Mouse (Mus musculus) embryonic facial prominence, embryonic 11.5 days (tissue): ENCODE measurements around the gene Upp2. TPM values are rescaled to one million over a fixed set of nuclear protein-coding genes. Genes with fewer than 3 reads are reported as not detected.

ENCODE experiments used
- ATAC-seq: fragments of 200-750 bp; cut with Nextera tagmentation; replicated peaks from 2 replicates; pipeline ENCODE4 v1.8.0; 2017; ENCODE audit warnings: low read depth; ENCODE audit not compliant: insufficient number of reproducible peaks, low FRiP score, low TSS enrichment
- DNase-seq: peaks from one replicate; pipeline ENCODE4 v3.0.0-alpha.2; 2015; ENCODE audit warnings: low spot score
- H3K27ac ChIP-seq: fragments of 300-500 bp; sonication (generic); replicated peaks from 2 replicates; pipeline ENCODE4 v1.5.1; 2014; ENCODE audit warnings: mild to moderate bottlenecking, low read depth, low read length, control low read depth
- H3K27me3 ChIP-seq: fragments of 300-500 bp; sonication (generic); 2 replicates; pipeline ENCODE4 v1.6.1; 2014; ENCODE audit warnings: mild to moderate bottlenecking, low read length, moderate library complexity, mixed read lengths; ENCODE audit not compliant: control insufficient read depth, insufficient read depth
- H3K36me3 ChIP-seq: fragments of 300-500 bp; sonication (generic); replicated peaks from 2 replicates; pipeline ENCODE4 v1.6.1; 2014; ENCODE audit warnings: low read depth, mild to moderate bottlenecking, low read length, moderate library complexity, mixed read lengths; ENCODE audit not compliant: control insufficient read depth, insufficient read depth
- H3K4me1 ChIP-seq: fragments of 300-500 bp; sonication (generic); 2 replicates; pipeline ENCODE4 v1.6.1; 2014; ENCODE audit warnings: low read length, mixed read lengths; ENCODE audit not compliant: control insufficient read depth, insufficient read depth
- H3K4me2 ChIP-seq: fragments of 300-500 bp; sonication (generic); 2 replicates; pipeline ENCODE4 v1.6.1; 2014; ENCODE audit warnings: low read depth, mild to moderate bottlenecking, control low read depth, low read length, moderate library complexity
- H3K4me3 ChIP-seq: fragments of 300-500 bp; sonication (generic); 2 replicates; pipeline ENCODE4 v1.5.1; 2014; ENCODE audit warnings: low read depth, low read length, control low read depth
- H3K9ac ChIP-seq: fragments of 300-500 bp; sonication (generic); replicated peaks from 2 replicates; pipeline ENCODE4 v1.6.1; 2014; ENCODE audit warnings: mild to moderate bottlenecking, control low read depth, low read length
- H3K9me3 ChIP-seq: fragments of 300-500 bp; sonication (generic); replicated peaks from 2 replicates; pipeline ENCODE4 v1.6.1; 2016; ENCODE audit warnings: mild to moderate bottlenecking, low read length, inconsistent platforms, mixed read lengths; ENCODE audit not compliant: control insufficient read depth
- WGBS: fragments of 180-500 bp; shearing (Covaris S2); extraction: QIAGEN DNeasy Blood & Tissue Kit; methylation state at CpG from one replicate; pipeline ENCODE4 v1.1.7; 2014; 5-methylcytosine and 5-hydroxymethylcytosine counted together
- polyA plus RNA-seq: library from polyadenylated mRNA; unstranded; fragments of >200 nt; fragmentation: Nextera tagmentation; extraction: Ambion mirVana; gene quantifications from 2 replicates; pipeline ENCODE4 v1.2.1, GENCODE M21; 2014

The Upp2 gene
- 5.0 and 7.8 TPM in 2 replicates for polyA plus RNA-seq

DNA sequence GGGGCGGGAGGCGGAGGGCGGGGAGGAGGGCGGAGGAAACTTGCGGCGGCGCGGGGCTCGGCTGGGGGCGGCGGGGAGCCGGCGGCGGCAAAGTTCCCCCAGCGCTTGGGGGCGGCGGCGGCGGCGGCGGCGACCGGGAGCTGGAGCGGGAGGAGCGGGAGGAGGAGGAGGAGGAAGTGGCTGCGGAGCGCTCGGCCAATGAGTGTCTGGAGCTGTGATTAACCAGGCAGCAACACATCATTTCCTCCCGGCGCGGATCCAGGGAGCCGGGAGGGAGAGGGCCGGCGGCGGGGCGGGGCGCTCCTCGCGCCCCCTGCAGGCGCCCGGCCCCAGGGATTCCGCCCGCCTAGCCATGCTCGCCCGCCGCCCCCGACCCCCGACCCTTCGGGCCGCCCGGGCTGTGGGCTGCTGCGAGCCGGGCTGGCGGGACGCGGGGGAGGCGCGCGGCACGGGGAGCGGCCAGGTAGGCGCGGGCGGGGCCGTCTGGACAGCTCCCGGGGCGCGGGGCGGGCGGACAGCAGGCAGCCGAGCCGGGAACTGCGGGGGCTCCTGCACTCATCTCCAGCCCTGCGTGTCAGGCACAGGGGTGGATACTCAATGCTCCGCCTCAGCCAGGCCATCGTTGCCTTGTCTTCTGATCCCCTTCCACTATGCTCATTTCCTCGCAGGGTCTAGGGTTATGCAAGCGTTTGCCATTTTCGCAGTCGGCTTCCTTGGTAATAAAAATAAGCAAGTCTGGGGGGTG, at the start of gene Upp2, which contains the start of gene Acvr1:
Gene Upp2 (plus strand): TSS at position 233 of the 745 bp plus-strand sequence.
Gene Acvr1 (minus strand): TSS at position 92 of the 745 bp plus-strand sequence.
- peak; percentile 90 for DNase-seq
- peak within 1 kb of the TSS; percentile 92 for H3K27ac ChIP-seq
- no peaks in the 10 kb centered on the region for H3K9me3 ChIP-seq
- no peaks in the 10 kb centered on the region for H3K27me3 ChIP-seq
- peak; percentile 94 for ATAC-seq
- H3K9ac ChIP-seq, result peak within 1 kb of the TSS; percentile 88
- WGBS, result 0% methylated on average over 18 of the region's 80 CpGs
- no peaks in the 10 kb centered on the region; the same call in 1 of the 2 replicates for H3K4me1 ChIP-seq
- H3K4me3 ChIP-seq, result peak within 1 kb of the TSS; percentile 93
- H3K36me3 ChIP-seq, result no peaks in the 10 kb centered on the region
- H3K4me2 ChIP-seq, result peak within 1 kb of the TSS; percentile 52

- no peak overlapping the region for H3K4me2 ChIP-seq
- no peak overlapping the region for H3K27ac ChIP-seq
- H3K36me3 ChIP-seq, result no peaks in the 10 kb centered on the region
- WGBS, result 83% methylated on average over 1 of the region's 1 CpGs
- no peak overlapping the region for H3K9ac ChIP-seq
- no peak for ATAC-seq
- no peaks in the 10 kb centered on the region for H3K27me3 ChIP-seq
- DNase-seq, result no peak
- no peaks in the 10 kb centered on the region for H3K9me3 ChIP-seq
- H3K4me3 ChIP-seq, result no peak overlapping the region
- no peaks in the 10 kb centered on the region for H3K4me1 ChIP-seq
Measured at GRCm38 (mm10) chr2:58518517-58518916, 48.6 kb upstream of the Upp2 start.

DNA sequence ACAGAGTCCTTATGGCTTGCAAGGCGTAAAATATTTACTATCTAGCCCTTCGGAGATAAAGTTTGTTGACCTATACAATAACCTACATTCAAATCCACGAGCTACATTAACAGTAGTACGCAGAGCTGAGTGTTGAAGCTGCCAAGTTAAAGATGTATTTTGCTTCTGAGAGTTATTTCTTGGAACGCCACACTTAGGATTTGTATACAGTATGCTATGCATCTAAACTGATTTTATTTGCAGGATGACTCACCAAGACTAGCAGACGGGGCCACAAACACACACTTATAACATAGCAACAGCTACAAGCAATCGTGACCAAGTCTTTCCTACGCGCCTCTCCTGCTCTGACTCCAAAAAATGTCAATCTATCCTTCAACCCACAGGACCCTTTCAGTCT, 46.4 kb upstream of the Upp2 start:
- Histone ChIP-seq H3K27ac (no peak overlapping the region), H3K4me3 (no peak overlapping the region), H3K9me3 (no peaks in the 10 kb centered on the region), H3K9ac (no peak overlapping the region), H3K27me3 (no peaks in the 10 kb centered on the region), H3K36me3 (no peaks in the 10 kb centered on the region), H3K4me1 (no peaks in the 10 kb centered on the region), H3K4me2 (no peak overlapping the region)
- 97% methylated on average over 9 of the region's 9 CpGs for WGBS
- ATAC-seq, result no peak
- DNase-seq, result no peak

DNA sequence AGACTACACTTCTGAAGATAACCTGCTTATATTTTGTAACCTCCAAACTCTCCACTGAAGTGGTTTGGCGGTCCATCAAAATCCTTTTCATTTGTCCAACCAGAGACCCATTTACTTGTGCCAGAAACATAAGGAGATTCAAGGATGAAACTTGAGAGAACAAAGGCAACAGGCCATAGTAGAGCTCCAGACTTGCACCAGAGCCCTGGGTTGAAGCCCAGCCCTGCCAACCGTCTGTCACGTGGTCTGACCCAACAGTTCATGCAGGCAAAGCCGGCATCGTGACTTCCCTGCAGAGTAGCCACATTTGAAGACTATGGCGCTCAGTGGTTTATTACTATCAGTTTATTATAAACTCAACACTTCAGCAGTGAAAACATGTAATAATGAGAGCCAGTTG, 45.5 kb upstream of the Upp2 start:
- H3K4me1 ChIP-seq, result no peaks in the 10 kb centered on the region
- no peaks in the 10 kb centered on the region for H3K36me3 ChIP-seq
- no peak overlapping the region for H3K4me2 ChIP-seq
- DNase-seq (no peak), ATAC-seq (no peak)
- H3K4me3 ChIP-seq, result no peak overlapping the region
- H3K27ac ChIP-seq, result no peak overlapping the region
- H3K27me3 ChIP-seq, result no peaks in the 10 kb centered on the region
- no peaks in the 10 kb centered on the region for H3K9me3 ChIP-seq
- WGBS, result 92% methylated on average over 6 of the region's 6 CpGs
- H3K9ac ChIP-seq, result no peak overlapping the region

- Histone ChIP-seq H3K4me1 (no peaks in the 10 kb centered on the region; the same call in 1 of the 2 replicates), H3K9me3 (no peaks in the 10 kb centered on the region), H3K27ac (no peak overlapping the region), H3K27me3 (no peaks in the 10 kb centered on the region), H3K4me2 (no peak overlapping the region), H3K4me3 (no peak overlapping the region), H3K36me3 (no peaks in the 10 kb centered on the region), H3K9ac (no peak overlapping the region)
- ATAC-seq (no peak), DNase-seq (no peak)
- 78% methylated on average over 12 of the region's 12 CpGs for WGBS
Measured at GRCm38 (mm10) chr2:58523097-58523496, 44.0 kb upstream of the Upp2 start.

GRCm38 (mm10) chr2:58523894-58524293, 43.2 kb upstream of the Upp2 start:
- H3K27ac ChIP-seq, result no peak overlapping the region
- DNase-seq (no peak), ATAC-seq (no peak)
- H3K4me1 ChIP-seq, result no peaks in the 10 kb centered on the region; the same call in 1 of the 2 replicates
- no peak overlapping the region for H3K9ac ChIP-seq
- no peaks in the 10 kb centered on the region for H3K9me3 ChIP-seq
- no peaks in the 10 kb centered on the region for H3K36me3 ChIP-seq
- 88% methylated on average over 5 of the region's 5 CpGs for WGBS
- H3K27me3 ChIP-seq, result no peaks in the 10 kb centered on the region
- H3K4me2 ChIP-seq, result no peak overlapping the region
- H3K4me3 ChIP-seq, result no peak overlapping the region

GRCm38 (mm10) chr2:58524356-58524755, 42.7 kb upstream of the Upp2 start:
- ATAC-seq (no peak), DNase-seq (no peak)
- Histone ChIP-seq H3K4me1 (no peaks in the 10 kb centered on the region; the same call in 1 of the 2 replicates), H3K27ac (no peak overlapping the region), H3K36me3 (no peaks in the 10 kb centered on the region), H3K27me3 (no peaks in the 10 kb centered on the region), H3K4me2 (no peak overlapping the region), H3K4me3 (no peak overlapping the region), H3K9ac (no peak overlapping the region), H3K9me3 (no peaks in the 10 kb centered on the region)
- WGBS, result 94% methylated on average over 6 of the region's 6 CpGs

- Histone ChIP-seq H3K4me2 (no peak overlapping the region), H3K27me3 (no peaks in the 10 kb centered on the region), H3K36me3 (no peaks in the 10 kb centered on the region), H3K4me3 (no peak overlapping the region), H3K9ac (no peak overlapping the region), H3K9me3 (no peaks in the 10 kb centered on the region), H3K27ac (no peak overlapping the region), H3K4me1 (no peaks in the 10 kb centered on the region; the same call in 1 of the 2 replicates)
- 85% methylated on average over 3 of the region's 3 CpGs for WGBS
- ATAC-seq (no peak), DNase-seq (no peak)
Measured at GRCm38 (mm10) chr2:58527786-58528185, 39.3 kb upstream of the Upp2 start.
